Mouse (Mus musculus) common myeloid progenitor, adult 5-6 weeks (primary cell): ENCODE measurements around the gene Cdc34b. TPM values are rescaled to one million over a fixed set of nuclear protein-coding genes. Genes with fewer than 3 reads are reported as not detected.
A peak's percentile ranks its signal among the peaks of the same experiment; 100 is the strongest.
"Not testable (repeated sequence)": the region's sequence is repeated elsewhere in the genome, so short reads cannot be mapped to it uniquely, and the experiment has no call there.

Experiments
- ATAC-seq: replicated peaks from 2 replicates; pipeline ENCODE4 v1.8.0; 2016; ENCODE audit warnings: low read depth, mild to moderate bottlenecking, moderate TSS enrichment, inconsistent platforms; ENCODE audit not compliant: poor library complexity, severe bottlenecking
- total RNA-seq: library from RNA; stranded (forward); fragments of 200-1000, 187-1606 nt; gene quantifications from 2 replicates; pipeline ENCODE4 v1.2.3, GENCODE M21; 2017

Cdc34b gene
- total RNA-seq, result 0.09 TPM in 1 of 2 replicates, not detected in the other

- ATAC-seq, result no peak
Observed at GRCm38 (mm10) chr11:94741732-94742272, at the start of gene Cdc34b. TSS of gene Cdc34b (plus strand) at chr11:94741782.

- not testable (repeated sequence) for ATAC-seq
Observed at GRCm38 (mm10) chr11:94692502-94692901, 49.1 kb upstream of the Cdc34b start.

DNA sequence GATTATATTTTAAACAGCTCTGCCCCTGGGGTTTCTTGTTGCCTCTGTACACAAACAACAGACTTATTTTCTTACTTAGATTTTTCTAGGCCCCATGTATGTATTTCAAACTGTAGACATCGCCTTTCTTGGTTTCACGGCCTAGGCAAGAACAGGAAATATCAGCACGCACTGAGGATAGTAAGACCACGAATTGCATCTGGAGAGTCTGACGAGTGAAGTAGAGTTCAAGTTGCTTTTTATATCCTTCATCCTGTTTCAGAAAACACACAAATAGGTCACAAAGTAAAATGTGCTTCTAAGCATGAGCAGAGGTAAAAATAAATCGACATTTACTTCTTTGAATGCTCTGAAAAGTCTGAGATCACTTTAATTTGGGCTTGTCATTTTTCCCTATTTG, 46.1 kb upstream of the Cdc34b start:
- ATAC-seq, result no peak

DNA sequence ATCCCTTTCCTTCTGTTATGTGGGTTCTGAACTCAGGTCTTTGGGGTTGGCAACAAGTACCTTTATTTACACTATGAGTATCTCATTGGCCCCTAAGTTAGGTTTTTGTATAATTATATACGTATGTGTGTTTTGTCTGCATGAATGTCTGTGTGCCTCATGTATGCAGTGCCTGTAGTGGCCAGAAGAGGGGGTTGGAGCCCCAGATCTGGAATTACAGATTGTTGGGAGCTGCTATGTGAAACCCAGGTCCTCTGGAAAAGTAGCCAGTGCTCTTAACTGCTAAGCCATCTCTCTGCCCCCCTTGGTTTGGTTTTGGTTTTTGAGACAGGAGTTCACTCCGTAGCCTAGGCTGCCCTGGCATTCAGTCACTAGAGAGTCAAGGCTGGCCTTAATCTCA, 44.4 kb upstream of the Cdc34b start:
- no peak for ATAC-seq

GRCm38 (mm10) chr11:94697703-94698464, 43.7 kb upstream of the Cdc34b start:
- no peak for ATAC-seq

DNA sequence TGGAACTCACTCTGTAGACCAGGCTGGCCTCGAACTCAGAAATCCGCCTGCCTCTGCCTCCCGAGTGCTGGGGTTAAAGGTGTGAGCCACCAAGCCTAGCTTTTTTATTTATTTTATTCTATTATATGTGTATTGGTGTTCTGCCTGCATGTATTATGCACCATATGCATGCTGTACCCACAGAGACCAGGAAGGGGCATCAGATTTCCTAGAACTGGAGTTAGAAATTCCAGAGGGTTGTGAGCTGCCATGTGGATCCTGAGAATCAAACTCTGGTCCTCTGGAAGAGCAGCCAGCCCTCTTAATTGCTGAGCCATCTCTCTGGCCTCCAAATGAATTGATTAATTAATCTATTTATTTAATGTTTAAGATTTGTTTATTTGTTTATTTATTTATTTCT, 42.2 kb upstream of the Cdc34b start:
- ATAC-seq, result no peak

GRCm38 (mm10) chr11:94701401-94702215, 40.0 kb upstream of the Cdc34b start:
- ATAC-seq, result no peak

GRCm38 (mm10) chr11:94702216-94702610, 39.4 kb upstream of the Cdc34b start:
- no peak for ATAC-seq

GRCm38 (mm10) chr11:94704020-94704419, 37.6 kb upstream of the Cdc34b start:
- no peak for ATAC-seq

GRCm38 (mm10) chr11:94704472-94704871, 37.1 kb upstream of the Cdc34b start, which contains the start of gene Gm11541:
TSS of gene Gm11541 (minus strand) at chr11:94704499.
- no peak for ATAC-seq

DNA sequence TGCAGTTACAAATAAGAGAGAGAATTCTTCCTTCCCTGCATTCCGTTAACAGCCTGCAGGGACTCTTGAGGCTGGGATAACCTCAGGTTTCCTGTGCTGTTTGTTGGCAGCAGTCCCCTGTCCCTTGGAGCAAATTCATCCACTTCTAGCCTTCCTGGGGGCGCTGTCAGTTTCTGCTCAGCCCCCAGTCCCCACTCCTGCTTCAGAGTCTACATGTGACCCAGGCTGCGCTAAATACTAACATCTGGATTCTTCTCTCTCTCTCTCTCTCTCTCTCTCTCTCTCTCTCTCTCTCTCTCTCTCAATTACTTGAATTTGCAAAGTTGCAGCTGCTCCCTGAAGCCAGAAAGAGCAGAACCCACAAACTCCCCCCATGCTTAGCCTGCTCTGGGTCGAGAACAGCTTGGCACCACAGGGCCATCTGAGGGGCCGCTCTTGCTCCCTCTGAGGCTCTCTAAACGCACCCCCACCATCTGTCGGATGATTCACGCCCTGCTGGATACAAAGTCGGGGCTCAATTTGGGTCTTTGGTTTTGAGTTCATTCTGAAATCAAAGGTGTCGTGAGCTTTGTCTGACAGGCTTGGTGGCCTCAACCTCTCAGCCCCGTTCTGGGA, 28.2 kb upstream of the Cdc34b start:
- ATAC-seq, result no peak

DNA sequence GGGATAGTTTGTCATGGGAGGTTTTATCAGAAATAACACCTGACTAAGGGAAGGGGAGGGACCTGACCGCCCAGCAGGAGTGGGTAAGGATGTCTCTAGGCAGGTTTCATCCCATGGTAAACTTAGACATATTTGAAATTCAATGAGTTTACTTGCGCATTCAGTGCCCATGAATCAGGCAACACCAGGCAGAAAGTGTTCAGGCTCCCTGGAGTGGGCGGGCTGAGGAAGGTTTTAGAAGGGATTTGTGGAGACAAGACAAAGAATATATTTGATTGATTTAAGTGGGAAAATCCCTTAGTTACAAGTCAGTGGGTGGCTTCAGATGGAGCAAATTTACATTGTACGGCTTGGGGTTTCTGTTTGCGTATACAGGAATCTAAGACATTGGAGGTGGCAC, 26.0 kb upstream of the Cdc34b start:
- ATAC-seq, result no peak

DNA sequence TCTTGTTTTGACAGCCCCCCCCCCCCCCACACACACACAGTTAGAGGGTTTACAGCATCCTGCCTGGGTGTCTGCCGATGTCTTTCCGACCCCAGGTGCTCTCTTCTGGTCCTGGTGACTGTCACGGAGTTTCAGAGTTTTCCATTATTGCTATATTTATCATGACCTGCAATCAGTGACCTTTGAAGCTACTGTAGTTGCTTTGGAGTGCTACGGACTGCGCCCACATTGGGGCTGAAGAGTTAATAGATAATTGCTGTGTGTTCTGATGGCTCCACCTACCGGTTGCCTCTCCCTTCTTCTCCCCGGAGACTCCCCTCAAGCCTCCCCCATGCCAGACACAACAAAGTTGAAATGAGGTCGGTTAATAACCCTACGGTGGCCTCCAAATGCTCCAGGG, 24.8 kb upstream of the Cdc34b start:
- ATAC-seq, result peak; percentile 72; the same call in 1 of the 2 replicates

DNA sequence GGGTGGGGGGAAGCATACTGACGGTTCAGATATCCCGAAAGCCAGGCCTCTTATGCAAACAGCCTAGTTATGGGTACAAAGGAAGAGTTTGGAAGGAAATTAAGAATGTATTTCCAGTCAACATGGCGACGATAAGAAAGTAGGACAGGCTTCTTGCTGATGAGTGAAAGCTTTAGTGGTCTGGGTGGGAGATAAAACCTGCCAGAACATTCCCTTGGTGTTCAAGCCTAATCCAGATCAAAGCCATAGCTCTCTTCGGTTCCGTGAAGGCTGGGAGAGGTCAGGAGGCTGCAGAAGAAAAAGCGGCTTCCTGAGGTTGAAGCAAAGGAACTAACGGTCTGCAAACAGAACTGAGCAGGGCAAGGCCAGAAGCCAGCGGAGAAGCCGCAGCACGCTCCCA, 24.3 kb upstream of the Cdc34b start:
- no peak for ATAC-seq

DNA sequence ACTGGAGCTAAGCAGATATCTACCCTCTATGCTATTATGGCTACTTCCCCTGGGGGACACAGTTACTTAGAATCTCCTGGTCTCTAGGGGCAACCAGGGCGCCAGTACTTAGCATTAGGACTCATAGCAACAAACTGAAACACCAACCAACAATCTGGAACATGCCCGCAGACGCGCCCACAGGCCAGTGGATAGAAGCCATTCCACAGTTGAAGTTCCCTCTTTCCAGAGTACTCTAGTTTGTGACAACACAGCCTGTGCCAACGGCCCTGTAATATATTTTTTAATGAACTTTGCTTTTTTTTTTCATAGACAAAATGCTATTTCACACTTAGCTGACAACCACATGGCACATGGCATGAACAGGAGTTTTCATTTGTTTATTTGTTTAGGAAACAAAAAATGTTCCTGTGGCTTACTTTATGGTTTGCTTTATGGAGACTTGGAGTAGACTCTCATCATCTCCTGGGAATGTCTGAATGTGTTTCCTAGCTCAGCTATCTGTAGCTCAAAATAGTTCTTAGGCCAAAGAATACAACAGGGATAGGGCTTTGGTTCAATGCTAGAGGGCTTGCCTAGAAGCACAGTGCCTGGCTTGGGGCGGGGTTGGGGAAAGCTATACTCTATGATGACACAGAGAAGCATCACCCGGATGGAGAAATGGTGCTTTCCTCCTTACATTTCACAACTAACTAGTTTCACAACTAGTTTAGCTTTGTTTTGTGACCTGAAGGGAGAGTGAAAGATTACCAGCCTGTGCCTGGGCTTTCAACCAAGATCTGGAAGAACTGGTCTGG, 23.3 kb upstream of the Cdc34b start:
- no peak for ATAC-seq

DNA sequence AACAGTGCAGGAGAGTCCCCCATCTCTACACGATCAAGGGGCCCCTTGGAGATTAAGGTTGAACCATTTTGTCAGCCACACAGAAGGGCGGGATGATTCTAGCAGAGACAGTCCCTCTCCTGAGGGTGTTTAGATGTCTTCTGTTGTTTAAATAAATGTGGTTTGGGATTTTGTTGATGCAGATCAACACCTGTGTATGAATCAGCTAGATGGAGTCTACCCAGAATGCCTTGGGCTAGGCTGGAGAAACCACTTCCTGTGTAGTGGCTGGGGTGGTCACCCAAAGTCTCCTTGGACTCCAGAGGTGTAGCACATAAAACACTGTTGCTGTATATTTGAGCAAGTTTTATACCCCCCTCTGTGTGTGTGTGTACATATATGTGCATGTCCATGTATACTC, 22.4 kb upstream of the Cdc34b start:
- no peak for ATAC-seq

DNA sequence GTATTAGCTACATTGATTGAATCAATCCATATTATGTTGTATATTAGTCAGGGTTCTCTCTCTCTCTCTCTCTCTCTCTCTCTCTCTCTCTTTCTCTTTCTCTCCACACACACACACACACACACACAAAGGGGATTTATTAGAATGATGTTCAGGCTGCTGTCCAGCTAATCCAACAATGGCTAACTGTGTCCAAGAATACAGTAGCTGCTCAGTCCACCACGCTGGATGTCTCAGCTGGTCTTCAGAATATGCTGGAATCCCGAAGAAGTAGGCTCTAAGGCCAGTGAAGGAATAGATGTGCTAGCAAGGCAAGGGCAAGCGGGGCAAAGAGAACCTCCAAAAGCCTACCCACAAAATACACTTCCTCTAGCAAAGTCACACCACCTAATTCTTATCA, 14.3 kb upstream of the Cdc34b start:
- no peak for ATAC-seq

GRCm38 (mm10) chr11:94728545-94728944, 13.0 kb upstream of the Cdc34b start:
- ATAC-seq, result no peak

DNA sequence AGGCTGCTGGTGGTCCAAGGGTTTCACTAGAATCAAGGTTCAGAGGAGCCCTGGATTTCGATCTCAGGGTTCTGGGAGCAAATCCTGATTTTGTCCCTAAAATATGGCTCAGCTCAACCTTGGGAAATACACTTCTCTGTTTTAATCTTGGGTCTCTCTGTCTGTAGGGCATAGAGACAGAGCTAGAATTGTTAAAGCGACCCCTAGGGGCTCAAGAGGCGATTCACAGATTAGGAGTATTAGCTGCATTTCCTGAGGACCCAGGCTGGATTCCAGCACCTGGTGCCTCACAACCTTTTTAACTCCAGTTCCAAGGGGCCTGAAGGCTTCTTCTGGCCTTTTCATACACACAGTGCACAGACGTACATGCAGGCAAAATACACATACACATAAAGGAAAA, 12.0 kb upstream of the Cdc34b start:
- ATAC-seq, result 0 out of 2 replicates have a peak, but pooled peaks have one; percentile 50

GRCm38 (mm10) chr11:94730261-94730660, 11.3 kb upstream of the Cdc34b start:
- peak; percentile 86 for ATAC-seq
